Mouse (Mus musculus) small intestine, adult 2 months (tissue): ENCODE data around the gene Rnase9. TPM values are rescaled to one million over a fixed set of nuclear protein-coding genes. Genes with fewer than 3 reads are reported as not detected.
"Not testable (repeated sequence)": the region's sequence is repeated elsewhere in the genome, so short reads cannot be mapped to it uniquely, and the experiment has no call there.

ENCODE experiments used
- H3K27ac ChIP-seq: fragments of 200-500 bp; 2 replicates; pipeline ENCODE4 v1.5.1; 2012; ENCODE audit warnings: low read depth, low read length, control low read depth, inconsistent platforms; ENCODE audit not compliant: insufficient read depth
- H3K27me3 ChIP-seq: fragments of 200-500 bp; 2 replicates; pipeline ENCODE4 v1.6.1; 2012; ENCODE audit warnings: mild to moderate bottlenecking, moderate library complexity, low read length, inconsistent platforms; ENCODE audit not compliant: control insufficient read depth, insufficient read depth
- H3K36me3 ChIP-seq: fragments of 200-500 bp; 2 replicates; pipeline ENCODE4 v1.6.1; 2012; ENCODE audit warnings: mild to moderate bottlenecking, low read length, control low read depth, inconsistent platforms; ENCODE audit not compliant: control insufficient read depth, insufficient read depth
- H3K4me1 ChIP-seq: fragments of 200-500 bp; 2 replicates; pipeline ENCODE4 v1.6.1; 2012; ENCODE audit warnings: low read length, inconsistent platforms, mixed read lengths; ENCODE audit not compliant: control insufficient read depth, insufficient read depth, insufficient read length
- H3K4me3 ChIP-seq: fragments of 200-500 bp; 2 replicates; pipeline ENCODE4 v1.5.1; 2012; ENCODE audit warnings: low read depth, mild to moderate bottlenecking, control low read depth, inconsistent platforms, low read length, moderate library complexity
- CTCF ChIP-seq: fragments of 200-500 bp; IDR thresholded peaks from 2 replicates; pipeline ENCODE4 v1.5.1; 2012; ENCODE audit warnings: low read depth, mild to moderate bottlenecking, control low read depth, inconsistent platforms, low read length, moderate library complexity, mixed read lengths; ENCODE audit not compliant: insufficient replicate concordance, insufficient read length; ENCODE audit errors: extremely low read depth
- POLR2A ChIP-seq: fragments of 200-500 bp; IDR thresholded peaks from 2 replicates; pipeline ENCODE4 v1.6.1; 2012; ENCODE audit warnings: low read depth, mild to moderate bottlenecking, control low read depth, inconsistent platforms, low read length, moderate library complexity
- WGBS: fragments of 180-500 bp; shearing (Covaris S2); methylation state at CpG from one replicate; pipeline ENCODE4 v1.1.7; 2018; 5-methylcytosine and 5-hydroxymethylcytosine counted together
- polyA plus RNA-seq: library from polyadenylated mRNA; depleted of rRNA; stranded (reverse); fragments of >200 nt; gene quantifications from 2 replicates; pipeline ENCODE4 v1.2.3, GENCODE M21; 2012

Rnase9 gene
- polyA plus RNA-seq, 1 experiment, result not detected

- TF ChIP-seq CTCF, result no peak
- no peak for TF ChIP-seq POLR2A
- Histone ChIP-seq H3K27me3 (no peaks in the 10 kb centered on the region), H3K27ac (no peak overlapping the region), H3K4me1 (no peaks in the 10 kb centered on the region), H3K4me3 (no peak overlapping the region), H3K36me3 (no peaks in the 10 kb centered on the region)
- WGBS, result 61% methylated on average over 3 of the region's 3 CpGs
These were observed 24.4 kb downstream of the Rnase9 start for GRCm38 (mm10) chr14:51017256-51017655.

- TF ChIP-seq POLR2A, result no peak
- TF ChIP-seq CTCF, result no peak
- Histone ChIP-seq H3K36me3 (no peaks in the 10 kb centered on the region), H3K27me3 (no peaks in the 10 kb centered on the region), H3K4me3 (no peak overlapping the region), H3K4me1 (no peaks in the 10 kb centered on the region), H3K27ac (no peak overlapping the region)
These were observed 25.9 kb downstream of the Rnase9 start for GRCm38 (mm10) chr14:51015780-51016179.

GRCm38 (mm10) chr14:51014724-51015123, 26.9 kb downstream of the Rnase9 start:
- not testable (repeated sequence) for H3K4me3 ChIP-seq, H3K4me1 ChIP-seq, H3K36me3 ChIP-seq, H3K27ac ChIP-seq, H3K27me3 ChIP-seq
- 55% methylated on average over 3 of the region's 3 CpGs for WGBS

- Histone ChIP-seq H3K27ac (no peak overlapping the region), H3K4me3 (no peak overlapping the region), H3K4me1 (peaks cover 2% of the 10 kb centered on the region), H3K36me3 (no peaks in the 10 kb centered on the region), H3K27me3 (no peaks in the 10 kb centered on the region)
- WGBS, result 86% methylated on average over 6 of the region's 6 CpGs
- TF ChIP-seq POLR2A (no peak), CTCF (no peak)
These were observed 32.1 kb downstream of the Rnase9 start for GRCm38 (mm10) chr14:51009572-51009971.

GRCm38 (mm10) chr14:51008781-51009180, 32.9 kb downstream of the Rnase9 start:
- peak overlapping the region; percentile 88 for H3K27ac ChIP-seq
- TF ChIP-seq CTCF (no peak), POLR2A (no peak)
- H3K4me3 ChIP-seq, result no peak overlapping the region
- no peaks in the 10 kb centered on the region for H3K36me3 ChIP-seq
- no peaks in the 10 kb centered on the region for H3K27me3 ChIP-seq
- 74% methylated on average over 4 of the region's 4 CpGs for WGBS
- H3K4me1 ChIP-seq, result peaks cover 2% of the 10 kb centered on the region

- no peaks in the 10 kb centered on the region for H3K36me3 ChIP-seq
- 69% methylated on average over 13 of the region's 13 CpGs for WGBS
- peak overlapping the region; percentile 88 for H3K27ac ChIP-seq
- H3K4me3 ChIP-seq, result no peak overlapping the region
- TF ChIP-seq CTCF (no peak), POLR2A (no peak)
- H3K27me3 ChIP-seq, result no peaks in the 10 kb centered on the region
- peaks cover 2% of the 10 kb centered on the region for H3K4me1 ChIP-seq
These were observed 33.6 kb downstream of the Rnase9 start for GRCm38 (mm10) chr14:51007914-51008713.

GRCm38 (mm10) chr14:51007152-51007801, 34.4 kb downstream of the Rnase9 start, which contains the start of gene Rnase10:
Gene Rnase10 (plus strand): TSS chr14:51007751.
- Histone ChIP-seq H3K4me3 (no peak within 1 kb of the TSS), H3K27ac (peak within 1 kb of the TSS; percentile 88), H3K4me1 (peaks cover 2% of the 10 kb centered on the region), H3K36me3 (no peaks in the 10 kb centered on the region), H3K27me3 (no peaks in the 10 kb centered on the region)
- no peak for TF ChIP-seq POLR2A
- TF ChIP-seq CTCF, result no peak
- WGBS, result 85% methylated on average over 8 of the region's 8 CpGs
